Mouse (Mus musculus) midbrain, embryonic 10.5 days (tissue): ENCODE measurements around the gene Nectin2. TPM values are rescaled to one million over a fixed set of nuclear protein-coding genes. Genes with fewer than 3 reads are reported as not detected.
"Not testable (repeated sequence)": the region's sequence is repeated elsewhere in the genome, so short reads cannot be mapped to it uniquely, and the experiment has no call there.

Source experiments
- DNase-seq: peaks from one replicate; pipeline ENCODE4 v3.0.0-alpha.2; 2017; ENCODE audit warnings: low spot score
- H3K27ac ChIP-seq: fragments of 300-500 bp; sonication (generic); replicated peaks from 2 replicates; pipeline ENCODE4 v1.5.1; 2016; ENCODE audit warnings: mild to moderate bottlenecking
- H3K27me3 ChIP-seq: fragments of 300-500 bp; sonication (generic); 2 replicates; pipeline ENCODE4 v1.6.1; 2016; ENCODE audit warnings: low read depth, mild to moderate bottlenecking; ENCODE audit not compliant: poor library complexity, severe bottlenecking
- H3K36me3 ChIP-seq: fragments of 300-500 bp; sonication (generic); 2 replicates; pipeline ENCODE4 v1.6.1; 2016; ENCODE audit warnings: mild to moderate bottlenecking, moderate library complexity
- H3K4me1 ChIP-seq: fragments of 300-500 bp; sonication (generic); 2 replicates; pipeline ENCODE4 v1.6.1; 2016
- H3K4me3 ChIP-seq: fragments of 300-500 bp; sonication (generic); 2 replicates; pipeline ENCODE4 v1.5.1; 2016; ENCODE audit warnings: mild to moderate bottlenecking, moderate library complexity
- H3K9me3 ChIP-seq: fragments of 300-500 bp; sonication (generic); replicated peaks from 2 replicates; pipeline ENCODE4 v1.6.1; 2016; ENCODE audit warnings: mild to moderate bottlenecking
- WGBS: fragments of 180-500 bp; shearing (Covaris S2); methylation state at CpG from one replicate; pipeline ENCODE4 v1.1.7; 2016; 5-methylcytosine and 5-hydroxymethylcytosine counted together
- polyA plus RNA-seq: library from polyadenylated mRNA; unstranded; fragments of >200 nt; fragmentation: Nextera tagmentation; extraction: Ambion mirVana; gene quantifications from 2 replicates; pipeline ENCODE4 v1.2.1, GENCODE M21; 2016

Nectin2 gene
- polyA plus RNA-seq: 76.4 and 88.7 TPM in 2 replicates

DNA sequence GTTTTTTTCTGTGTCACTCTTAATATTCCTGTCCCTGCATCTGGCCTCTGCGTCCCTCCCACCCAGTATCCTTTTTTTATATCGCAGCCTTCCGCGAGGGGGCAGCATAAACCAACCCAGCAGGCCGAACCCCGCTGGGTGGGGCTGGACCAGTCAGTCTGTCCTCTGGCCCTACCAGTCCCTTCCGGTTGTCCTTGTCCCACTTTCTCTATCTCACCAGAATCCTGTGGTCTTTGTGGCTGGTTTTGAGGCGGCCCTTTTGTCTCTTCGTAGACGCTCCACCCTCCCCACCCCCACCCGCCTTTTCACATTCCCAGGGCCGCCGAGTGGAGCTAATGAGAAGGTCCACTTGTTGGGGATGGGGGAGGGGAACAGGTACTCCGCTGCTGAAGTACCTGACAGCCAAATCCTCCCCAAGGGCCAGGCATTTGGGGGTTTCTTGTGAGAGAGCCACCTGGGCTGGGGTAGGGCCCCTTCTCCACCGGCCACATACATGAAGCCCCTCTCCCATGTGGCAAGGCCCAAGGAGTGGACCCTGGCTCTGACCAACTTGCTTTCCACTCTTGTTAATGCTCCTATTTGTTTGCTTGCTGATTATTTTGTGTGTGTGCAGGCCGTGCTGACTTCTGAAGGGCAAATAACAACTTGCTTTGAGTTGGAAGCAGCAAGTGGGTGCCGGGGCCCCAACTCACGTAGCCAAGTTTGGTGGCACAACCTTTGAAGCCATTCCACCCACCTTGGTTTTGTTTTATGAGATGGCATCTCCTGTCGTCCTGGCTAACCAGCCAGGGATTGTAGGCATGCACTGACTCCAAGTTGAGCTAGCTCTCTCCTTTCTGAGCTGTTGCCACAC lies at the start of gene Nectin2:
Gene Nectin2, minus strand, starts transcription at position 267 of the 853 bp plus-strand sequence.
- H3K4me3 ChIP-seq: peak within 1 kb of the TSS; percentile 70
- peak within 1 kb of the TSS; percentile 85 for H3K27ac ChIP-seq
- 16% methylated on average over 19 of the region's 19 CpGs for WGBS
- no peaks in the 10 kb centered on the region for H3K9me3 ChIP-seq
- H3K4me1 ChIP-seq: peaks cover 46% of the 10 kb centered on the region
- peak; percentile 88 for DNase-seq
- H3K36me3 ChIP-seq: peaks cover 5% of the 10 kb centered on the region; the same call in 1 of the 2 replicates
- no peaks in the 10 kb centered on the region for H3K27me3 ChIP-seq

DNA sequence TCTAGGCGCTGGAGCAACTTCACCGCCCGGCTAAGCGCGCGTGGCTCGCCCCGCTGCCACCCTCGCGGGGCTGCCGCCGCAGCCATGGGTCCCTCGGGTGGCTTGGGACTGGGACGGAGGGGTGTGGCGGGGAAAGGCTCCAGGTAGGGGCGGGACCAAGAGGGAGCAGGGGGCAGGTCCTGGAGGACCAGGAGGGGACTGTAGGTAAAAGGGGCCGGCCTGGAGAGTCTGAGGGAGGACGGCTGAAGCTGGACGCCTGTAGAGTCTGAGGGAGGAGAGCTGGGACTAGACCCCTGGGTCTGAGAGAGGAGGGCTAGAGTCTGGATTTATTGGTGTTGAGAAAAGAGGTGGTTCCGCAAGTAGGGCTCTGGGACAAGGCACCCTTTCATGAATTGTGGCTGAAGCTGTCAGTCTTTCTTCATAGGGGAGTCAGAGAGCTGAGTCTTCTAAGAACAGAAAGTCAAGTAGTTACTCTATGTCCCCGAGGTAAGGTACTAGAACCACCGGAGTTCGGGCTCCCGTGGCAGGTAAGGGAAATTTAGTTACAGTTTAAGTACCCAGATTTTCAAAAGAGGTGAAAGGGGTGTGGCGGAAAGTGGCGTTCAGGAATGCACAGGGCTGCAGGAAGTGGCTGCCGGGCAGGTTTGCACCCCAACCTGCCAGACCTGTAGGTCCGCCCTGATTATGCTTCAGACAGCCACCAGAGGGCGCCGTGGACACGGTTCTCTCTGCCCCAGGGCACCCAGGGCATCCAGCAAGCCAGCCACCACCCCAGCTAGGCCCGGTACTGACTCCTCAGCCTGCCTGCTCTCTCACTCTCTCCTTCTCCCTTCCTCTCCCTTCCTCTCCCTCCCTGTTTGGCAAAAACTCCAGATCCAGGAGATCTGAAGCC lies 46.7 kb upstream of the Nectin2 start, which contains the start of gene Cblc:
Gene Cblc, minus strand, starts transcription at position 113 of the 892 bp plus-strand sequence.
- DNase-seq: peak; percentile 73
- Histone ChIP-seq H3K4me1 (peaks cover 5% of the 10 kb centered on the region), H3K9me3 (no peaks in the 10 kb centered on the region), H3K27ac (no peak within 1 kb of the TSS), H3K27me3 (peaks cover 33% of the 10 kb centered on the region), H3K36me3 (no peaks in the 10 kb centered on the region), H3K4me3 (no peak within 1 kb of the TSS)
- WGBS: 3% methylated on average over 32 of the region's 32 CpGs

GRCm38 (mm10) chr7:19796254-19796653 lies 46.0 kb upstream of the Nectin2 start:
- Histone ChIP-seq H3K36me3 (no peaks in the 10 kb centered on the region), H3K9me3 (no peaks in the 10 kb centered on the region), H3K27me3 (peaks cover 33% of the 10 kb centered on the region), H3K4me1 (peaks cover 5% of the 10 kb centered on the region), H3K4me3 (no peak overlapping the region), H3K27ac (no peak overlapping the region)
- 9% methylated on average over 18 of the region's 18 CpGs for WGBS
- no peak for DNase-seq

- Histone ChIP-seq H3K36me3 (no peaks in the 10 kb centered on the region), H3K4me1 (peaks cover 5% of the 10 kb centered on the region), H3K9me3 (no peaks in the 10 kb centered on the region), H3K27ac (no peak overlapping the region), H3K4me3 (no peak overlapping the region), H3K27me3 (peaks cover 42% of the 10 kb centered on the region)
- no peak for DNase-seq
- WGBS: 80% methylated on average over 2 of the region's 2 CpGs
Measured at GRCm38 (mm10) chr7:19795236-19795635, 45.0 kb upstream of the Nectin2 start.

GRCm38 (mm10) chr7:19792701-19793630 lies 42.7 kb upstream of the Nectin2 start:
- Histone ChIP-seq H3K27me3 (peaks cover 44% of the 10 kb centered on the region), H3K27ac (no peak overlapping the region), H3K4me3 (no peak overlapping the region), H3K9me3 (no peaks in the 10 kb centered on the region), H3K36me3 (no peaks in the 10 kb centered on the region), H3K4me1 (peaks cover 9% of the 10 kb centered on the region)
- 88% methylated on average over 19 of the region's 19 CpGs for WGBS
- no peak for DNase-seq

- WGBS: 85% methylated on average over 2 of the region's 2 CpGs
- not testable (repeated sequence) for H3K4me3 ChIP-seq, H3K27ac ChIP-seq, H3K36me3 ChIP-seq, H3K4me1 ChIP-seq, DNase-seq, H3K9me3 ChIP-seq
- H3K27me3 ChIP-seq: peaks cover 32% of the 10 kb centered on the region
Measured at GRCm38 (mm10) chr7:19791504-19791903, 41.2 kb upstream of the Nectin2 start.

DNA sequence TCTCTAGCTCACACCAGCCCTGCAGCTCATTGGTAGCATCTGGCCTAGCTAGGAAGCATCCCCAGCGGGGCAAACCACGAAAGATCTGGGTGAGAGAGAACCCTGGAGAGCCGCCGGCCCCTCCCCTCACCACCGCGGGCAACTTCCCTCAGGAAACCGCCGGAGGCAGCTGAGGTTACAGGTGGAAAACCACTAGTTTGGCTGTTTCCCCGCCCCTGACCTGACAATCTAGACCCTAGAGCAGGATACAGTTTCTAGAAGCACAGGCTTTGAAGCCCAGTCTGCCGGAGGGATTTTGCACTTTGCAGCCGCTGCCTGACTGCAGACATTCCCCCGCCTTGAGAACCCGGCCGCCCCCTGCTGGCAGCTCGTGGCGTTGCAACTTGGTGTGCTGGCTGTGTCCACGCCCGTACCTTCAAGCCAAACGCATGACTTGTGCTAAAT lies 39.6 kb upstream of the Nectin2 start:
- DNase-seq: peak; percentile 90
- Histone ChIP-seq H3K27me3 (peaks cover 16% of the 10 kb centered on the region), H3K9me3 (no peaks in the 10 kb centered on the region), H3K27ac (peak overlapping the region; percentile 59; the same call in 1 of the 2 replicates), H3K36me3 (no peaks in the 10 kb centered on the region), H3K4me3 (peak overlapping the region; percentile 58), H3K4me1 (peaks cover 12% of the 10 kb centered on the region)
- under 1% methylated on average over 19 of the region's 19 CpGs for WGBS

- no peak for DNase-seq
- H3K36me3 ChIP-seq: no peaks in the 10 kb centered on the region
- H3K9me3 ChIP-seq: no peaks in the 10 kb centered on the region
- peaks cover 12% of the 10 kb centered on the region for H3K4me1 ChIP-seq
- WGBS: 48% methylated on average over 12 of the region's 12 CpGs
- peaks cover 9% of the 10 kb centered on the region for H3K27me3 ChIP-seq
- no peak overlapping the region for H3K4me3 ChIP-seq
- H3K27ac ChIP-seq: no peak overlapping the region
Measured at GRCm38 (mm10) chr7:19785874-19786458, 35.7 kb upstream of the Nectin2 start.

- WGBS: 48% methylated on average over 11 of the region's 11 CpGs
- no peak for DNase-seq
Measured at GRCm38 (mm10) chr7:19784764-19785535, 34.7 kb upstream of the Nectin2 start.

DNA sequence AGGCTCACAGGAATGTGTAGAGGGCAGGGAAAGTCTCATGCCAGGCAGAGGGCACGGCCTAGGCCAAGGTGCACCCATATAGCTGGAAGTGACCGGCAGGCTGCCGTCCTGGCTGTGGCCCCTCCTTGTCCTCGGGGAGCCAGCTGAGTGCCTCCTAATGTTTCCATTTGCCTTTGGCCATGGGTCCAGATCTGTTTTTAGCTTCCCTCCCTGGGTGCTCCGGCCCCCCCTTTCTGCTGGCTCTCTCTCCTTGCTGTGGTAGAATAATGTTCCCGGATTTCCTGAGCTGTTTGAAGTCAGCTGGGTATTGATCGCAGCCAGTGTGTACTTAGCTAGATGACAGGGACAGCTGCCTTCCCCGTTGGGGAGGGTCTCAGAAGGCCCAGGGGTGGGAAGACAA lies 33.3 kb upstream of the Nectin2 start:
- Histone ChIP-seq H3K9me3 (no peaks in the 10 kb centered on the region; the same call in 1 of the 2 replicates), H3K4me3 (no peak overlapping the region), H3K4me1 (peaks cover 8% of the 10 kb centered on the region; the same call in 1 of the 2 replicates), H3K36me3 (no peaks in the 10 kb centered on the region), H3K27ac (no peak overlapping the region), H3K27me3 (no peaks in the 10 kb centered on the region)
- 71% methylated on average over 8 of the region's 8 CpGs for WGBS
- DNase-seq: no peak

More at GRCm38 (mm10) chr7:19784764-19785535, 34.7 kb upstream of the Nectin2 start:
- H3K9me3 ChIP-seq: no peaks in the 10 kb centered on the region
- no peak overlapping the region for H3K27ac ChIP-seq
- H3K4me1 ChIP-seq: peaks cover 12% of the 10 kb centered on the region
- no peaks in the 10 kb centered on the region for H3K36me3 ChIP-seq
- no peaks in the 10 kb centered on the region for H3K27me3 ChIP-seq
- no peak overlapping the region for H3K4me3 ChIP-seq

DNA sequence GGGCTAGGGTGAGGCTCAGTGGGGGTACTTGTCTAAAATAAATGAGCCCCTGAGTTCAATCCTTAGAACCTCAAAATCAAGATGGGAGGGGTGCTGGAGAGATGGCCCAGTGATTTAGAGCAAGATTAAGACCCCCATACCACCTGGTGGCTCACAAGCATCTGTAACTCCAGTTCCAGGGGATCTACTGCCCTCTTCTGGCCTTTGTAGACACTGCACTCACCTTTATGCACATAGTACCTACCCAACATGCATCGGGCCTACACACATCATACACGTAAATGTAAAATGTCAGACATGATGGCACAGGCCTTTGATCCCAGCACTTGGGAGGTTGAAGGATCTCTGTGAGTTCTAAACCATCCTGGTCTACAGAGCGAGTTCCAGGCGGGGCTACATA lies 32.4 kb upstream of the Nectin2 start:
- Histone ChIP-seq H3K4me3 (no peak overlapping the region), H3K27ac (no peak overlapping the region), H3K4me1 (peaks cover 8% of the 10 kb centered on the region; the same call in 1 of the 2 replicates), H3K36me3 (no peaks in the 10 kb centered on the region), H3K27me3 (no peaks in the 10 kb centered on the region), H3K9me3 (peaks cover 4% of the 10 kb centered on the region; the same call in 1 of the 2 replicates)
- WGBS: 91% methylated on average over 4 of the region's 4 CpGs
- DNase-seq: no peak
